ENCODE assay signal across 8 mouse cellular contexts in genomic region chr2:103456646-103457045, GRCm38 (mm10). TPM values are rescaled to one million over a fixed set of nuclear protein-coding genes. Genes with fewer than 3 reads are reported as not detected.
DNase-seq lines count a peak whose midpoint lies in the region; ATAC-seq and TF ChIP-seq lines count a peak whose summit lies in the region.

No protein-coding gene starts in this region.

- no peak overlapping the region for H3K9ac ChIP-seq in CH12.LX (ENCODE audit: insufficient read depth, low read depth)
- H3K9ac ChIP-seq in lung, embryonic 14.5 days: no peak overlapping the region

- ATAC-seq in lung, embryonic 14.5 days (ENCODE audit: insufficient read depth): no peak; the same call in 1 of the 2 replicates

- dilution Hi-C loops in CH12.LX (cut with MboI; ENCODE audit: extremely low pct_ligation_motif_present, extremely low pct_unique_long_range_greater_than_20kb, low sequenced_read_pairs): no loop called here

- H3K4me2 ChIP-seq in CH12.LX (ENCODE audit: insufficient read depth, low read depth, poor library complexity, severe bottlenecking): no peak overlapping the region
- H3K4me2 ChIP-seq in lung, embryonic 14.5 days: no peak overlapping the region

- WGBS in forebrain, embryonic 10.5 days: 26% methylated on average over 10 of the region's 10 CpGs
- WGBS in large intestine, adult 2 months: 8% methylated on average over 10 of the region's 10 CpGs
- WGBS in lung, embryonic 14.5 days: 18% methylated on average over 10 of the region's 10 CpGs
- WGBS in thymus, adult 2 months: 29% methylated on average over 10 of the region's 10 CpGs

- in situ Hi-C loops in CH12.LX (cut with MboI; ENCODE audit: low pct_ligation_motif_present, low pct_unique_long_range_greater_than_20kb, low sequenced_read_pairs): loop anchor here (25.0 kb wide), 2 partner anchors 256 to 531 kb away; no protein-coding TSS in a partner anchor

- TF ChIP-seq RAD21 in CH12.LX (IDR thresholded peaks at IDR 0.05; ENCODE audit: low read depth, low read length): peak; percentile 97

- no peak for TF ChIP-seq EP300 in CH12.LX (IDR thresholded peaks at IDR 0.05; ENCODE audit: low read length)

- H3K27me3 ChIP-seq in CH12.LX (replicated peaks): no peaks in the 10 kb centered on the region
- H3K27me3 ChIP-seq in forebrain, embryonic 10.5 days (ENCODE audit: poor library complexity, severe bottlenecking): no peaks in the 10 kb centered on the region
- no peaks in the 10 kb centered on the region for H3K27me3 ChIP-seq in lung, embryonic 14.5 days (ENCODE audit: insufficient read depth, low read length)
- H3K27me3 ChIP-seq in thymus, adult 2 months (ENCODE audit: control insufficient read depth, insufficient read depth, low read length): no peaks in the 10 kb centered on the region

- no peak for TF ChIP-seq POLR2A in CH12.LX (IDR thresholded peaks at IDR 0.05; ENCODE audit: low read depth, low read length)
- no peak for TF ChIP-seq POLR2A in brain, embryonic 14.5 days (IDR thresholded peaks at IDR 0.05; ENCODE audit: borderline replicate concordance, extremely low read depth, insufficient read depth, insufficient read length, poor library complexity, severe bottlenecking)
- no peak for TF ChIP-seq POLR2A in thymus, adult 2 months (IDR thresholded peaks at IDR 0.05; ENCODE audit: control insufficient read depth, extremely low read depth, insufficient read depth, low read length, poor library complexity)

- no peak overlapping the region for H3K27ac ChIP-seq in CH12.LX (ENCODE audit: insufficient read depth, low read depth)
- no peak overlapping the region for H3K27ac ChIP-seq in forebrain, embryonic 10.5 days
- no peak overlapping the region for H3K27ac ChIP-seq in lung, embryonic 14.5 days (ENCODE audit: low read depth)
- H3K27ac ChIP-seq in thymus, adult 2 months (ENCODE audit: control insufficient read depth, insufficient read depth, low read length): no peak overlapping the region

- no peaks in the 10 kb centered on the region for H3K9me3 ChIP-seq in CH12.LX (replicated peaks; ENCODE audit: low read length)
- H3K9me3 ChIP-seq in forebrain, embryonic 10.5 days: no peaks in the 10 kb centered on the region
- H3K9me3 ChIP-seq in lung, embryonic 14.5 days (ENCODE audit: low read depth, low read length): no peaks in the 10 kb centered on the region

- no peaks in the 10 kb centered on the region for H3K79me2 ChIP-seq in CH12.LX (replicated peaks; ENCODE audit: control insufficient read depth, extremely low read depth, insufficient read depth, poor library complexity, severe bottlenecking)

- TF ChIP-seq CTCF in CH12.LX (conservative IDR thresholded peaks at IDR 0.05 in 1 of 2, IDR thresholded peaks at IDR 0.05 in 1 of 2; ENCODE audit: low read depth in 2 of 2, low read length in 2 of 2): peak; percentile 98 to 99
- peak; percentile 98 for TF ChIP-seq CTCF in brain, embryonic 14.5 days (IDR thresholded peaks at IDR 0.05; ENCODE audit: borderline replicate concordance, extremely low read depth, insufficient read depth, insufficient read length)
- peak; percentile 95 for TF ChIP-seq CTCF in lung, embryonic 14.5 days (IDR thresholded peaks at IDR 0.05; ENCODE audit: low read depth)
- peak; percentile 85; the same call in 1 of the 2 replicates for TF ChIP-seq CTCF in thymus, adult 2 months (IDR thresholded peaks at IDR 0.05; ENCODE audit: borderline replicate concordance, control insufficient read depth, extremely low read depth, insufficient read depth, low read length, poor library complexity)

- DNase-seq in CH12.LX (ENCODE audit: extremely low read depth): peak; percentile 74
- DNase-seq in brain, embryonic 14.5 days (ENCODE audit: low read depth): peak; percentile 88
- DNase-seq in forebrain, embryonic 10.5 days (ENCODE audit: extremely low spot score, low spot score): peak; percentile 78
- peak; percentile 82 to 90 for DNase-seq in heart, postnatal 36 days
- DNase-seq in large intestine, adult 2 months (ENCODE audit: low read depth, low spot score): peak; percentile 53
- peak; percentile 92 for DNase-seq in lung, embryonic 14.5 days
- DNase-seq in ovary, adult 18-20 months (ENCODE audit: low spot score): peak; percentile 29
- peak; percentile 84 for DNase-seq in thymus, adult 2 months

- H3K36me3 ChIP-seq in CH12.LX (replicated peaks in 1 of 2; ENCODE audit: control insufficient read depth in 1 of 2, insufficient read depth in 1 of 2, low read length in 1 of 2): peaks cover 42 to 90% of the 10 kb centered on the region in 2 experiments
- H3K36me3 ChIP-seq in forebrain, embryonic 10.5 days (replicated peaks): peaks cover 88% of the 10 kb centered on the region
- H3K36me3 ChIP-seq in lung, embryonic 14.5 days (ENCODE audit: insufficient read depth): peaks cover 67% of the 10 kb centered on the region
- peaks cover 55% of the 10 kb centered on the region for H3K36me3 ChIP-seq in thymus, adult 2 months (ENCODE audit: control insufficient read depth, insufficient read depth, low read length)

- H3K4me3 ChIP-seq in CH12.LX (replicated peaks in 1 of 3; ENCODE audit: low read depth in 2 of 3, low read length in 2 of 3, poor library complexity in 1 of 3): no peak overlapping the region
- H3K4me3 ChIP-seq in forebrain, embryonic 10.5 days: no peak overlapping the region
- no peak overlapping the region for H3K4me3 ChIP-seq in lung, embryonic 14.5 days (ENCODE audit: low read depth, low read length)
- H3K4me3 ChIP-seq in thymus, adult 2 months (ENCODE audit: control insufficient read depth, insufficient read depth, low read length): no peak overlapping the region

- H3K4me1 ChIP-seq in CH12.LX (ENCODE audit: control insufficient read depth in 1 of 2, insufficient read depth in 2 of 2): peaks cover 0 to 7% of the 10 kb centered on the region in 2 experiments; a peak in 1 of 4 replicates
- H3K4me1 ChIP-seq in forebrain, embryonic 10.5 days: peaks cover 6% of the 10 kb centered on the region
- H3K4me1 ChIP-seq in lung, embryonic 14.5 days (ENCODE audit: insufficient read depth): no peaks in the 10 kb centered on the region
- peaks cover 9% of the 10 kb centered on the region for H3K4me1 ChIP-seq in thymus, adult 2 months (replicated peaks; ENCODE audit: control insufficient read depth, insufficient read depth, low read length)

- intact Hi-C loops in heart, postnatal 36 days (cut with DNase I): loop anchor here (1.0 to 10.0 kb wide), 3 partner anchors 28 to 258 kb away; partner anchors contain the start of gene Cat

TF ChIP-seq in CH12.LX, 34 proteins besides CTCF, POLR2A, EP300 and RAD21:
- TF ChIP-seq MAX (IDR thresholded peaks at IDR 0.05; ENCODE audit: low read length): no peak
- TF ChIP-seq SMC3 (IDR thresholded peaks at IDR 0.05; ENCODE audit: low read depth, low read length): peak; percentile 94
- TF ChIP-seq NELFE (IDR thresholded peaks at IDR 0.05; ENCODE audit: low read depth, low read length): peak; percentile 42; the same call in 1 of the 2 replicates
- peak; percentile 61 for TF ChIP-seq ZC3H11A (IDR thresholded peaks at IDR 0.05; ENCODE audit: low read depth, low read length)
- no peak for TF ChIP-seq CHD1 (IDR thresholded peaks at IDR 0.05; ENCODE audit: low read depth, low read length)

RNA-seq across cellular contexts. Expression of gene Cat, which starts 28.3 kb away (rescaled TPM):
- 26.5 and 29.8 TPM in 2 replicates for total RNA-seq in CH12.LX (2012; rRNA removed)
- 45.0 and 46.4 TPM in 2 replicates for total RNA-seq in CH12.LX (2014; rRNA removed)
- 80.5 and 84.7 TPM in 2 replicates for polyA plus RNA-seq in CH12.LX (2012; ENCODE audit: insufficient read length, low read depth)
- polyA plus RNA-seq in brain, embryonic 14.5 days (2012; rRNA removed): 46.8 and 62.1 TPM in 2 replicates
- 96.7 and 98.2 TPM in 2 replicates for polyA plus RNA-seq in forebrain, embryonic 10.5 days (2016; fragmentation: Nextera tagmentation; extraction: Ambion mirVana)
- 100 to 1,000 TPM; 239 to 279 TPM for total RNA-seq in heart, postnatal 36 days (2021)
- 36.5 and 81.1 TPM in 2 replicates for polyA plus RNA-seq in large intestine, adult 2 months (2012; rRNA removed)
- 89.8 and 94.7 TPM in 2 replicates for polyA plus RNA-seq in lung, embryonic 14.5 days (2014; fragmentation: Nextera tagmentation; extraction: Ambion mirVana)
- polyA plus RNA-seq in thymus, adult 2 months (2012; rRNA removed): 67.9 and 77.6 TPM in 2 replicates

RNA-seq across cellular contexts. Expression of gene Elf5, which starts 45.2 kb away (rescaled TPM):
- total RNA-seq in CH12.LX (2012; rRNA removed) (not detected in 2 replicates), CH12.LX (2014; rRNA removed) (not detected in 2 replicates)
- not detected in 2 replicates for polyA plus RNA-seq in CH12.LX (2012; ENCODE audit: insufficient read length, low read depth)
- polyA plus RNA-seq in brain, embryonic 14.5 days (2012; rRNA removed): 0.06 and 0.11 TPM in 2 replicates
- polyA plus RNA-seq in forebrain, embryonic 10.5 days (2016; fragmentation: Nextera tagmentation; extraction: Ambion mirVana): 0.07 TPM in 1 of 2 replicates, not detected in the other
- not detected for total RNA-seq in heart, postnatal 36 days (2021)
- 0.09 TPM in 1 of 2 replicates, not detected in the other for polyA plus RNA-seq in large intestine, adult 2 months (2012; rRNA removed)
- polyA plus RNA-seq in lung, embryonic 14.5 days (2014; fragmentation: Nextera tagmentation; extraction: Ambion mirVana): 4.9 and 5.8 TPM in 2 replicates
- 0.38 and 0.54 TPM in 2 replicates for polyA plus RNA-seq in thymus, adult 2 months (2012; rRNA removed)

Comparison
In these comparisons a context has a peak if more than half of its experiments do, and no peak if none do; other contexts are left out.
1. DNase-seq: peak in every context shown above with its lines; median percentile 92 in lung, embryonic 14.5 days; 88 in brain, embryonic 14.5 days; 86 in heart, postnatal 36 days; 84 in thymus, adult 2 months; 78 in forebrain, embryonic 10.5 days; 74 in CH12.LX; 53 in large intestine, adult 2 months; 29 in ovary, adult 18-20 months.